Mouse (Mus musculus) limb, embryonic 14.5 days (tissue): ENCODE data around the gene Pde4b. TPM values are rescaled to one million over a fixed set of nuclear protein-coding genes. Genes with fewer than 3 reads are reported as not detected.

Experiments
- ATAC-seq: fragments of 200-750 bp; cut with Nextera tagmentation; 2 replicates; pipeline ENCODE4 v1.8.0; 2017; ENCODE audit warnings: low read depth, moderate number of reproducible peaks, moderate TSS enrichment; ENCODE audit not compliant: low FRiP score
- DNase-seq: peaks from one replicate; pipeline ENCODE4 v3.0.0-alpha.2; 2015; ENCODE audit warnings: low spot score
- H3K27ac ChIP-seq: fragments of 300-500 bp; sonication (generic); replicated peaks from 2 replicates; pipeline ENCODE4 v1.5.1; 2014; ENCODE audit warnings: low read depth, mild to moderate bottlenecking, low read length, moderate library complexity, mixed read lengths
- H3K27me3 ChIP-seq: fragments of 300-500 bp; sonication (generic); 2 replicates; pipeline ENCODE4 v1.6.1; 2014; ENCODE audit warnings: low read length, mixed read lengths; ENCODE audit not compliant: control insufficient read depth, insufficient read depth
- H3K36me3 ChIP-seq: fragments of 300-500 bp; sonication (generic); 2 replicates; pipeline ENCODE4 v1.6.1; 2014; ENCODE audit warnings: mild to moderate bottlenecking, low read length, moderate library complexity, mixed read lengths; ENCODE audit not compliant: control insufficient read depth, insufficient read depth
- H3K4me1 ChIP-seq: fragments of 300-500 bp; sonication (generic); 2 replicates; pipeline ENCODE4 v1.6.1; 2014; ENCODE audit warnings: antibody characterized with exemption, low read length, mixed read lengths; ENCODE audit not compliant: control insufficient read depth, insufficient read depth
- H3K4me2 ChIP-seq: fragments of 300-500 bp; sonication (generic); replicated peaks from 2 replicates; pipeline ENCODE4 v1.6.1; 2014; ENCODE audit warnings: low read depth, mild to moderate bottlenecking, low read length, moderate library complexity; ENCODE audit not compliant: severe bottlenecking
- H3K4me3 ChIP-seq: fragments of 300-500 bp; sonication (generic); replicated peaks from 2 replicates; pipeline ENCODE4 v1.5.1; 2014; ENCODE audit warnings: low read length
- H3K9ac ChIP-seq: fragments of 300-500 bp; sonication (generic); 2 replicates; pipeline ENCODE4 v1.6.1; 2014; ENCODE audit warnings: mild to moderate bottlenecking, low read depth, low read length, moderate library complexity; ENCODE audit not compliant: severe bottlenecking
- H3K9me3 ChIP-seq: fragments of 300-500 bp; sonication (generic); 2 replicates; pipeline ENCODE4 v1.6.1; 2016; ENCODE audit warnings: low read length; ENCODE audit not compliant: control insufficient read depth
- POLR2A ChIP-seq: fragments of 200-500 bp; IDR thresholded peaks from 2 replicates; pipeline ENCODE4 v1.8.0; 2012; ENCODE audit warnings: inconsistent platforms, mild to moderate bottlenecking, moderate library complexity, borderline replicate concordance; ENCODE audit not compliant: insufficient read depth, insufficient read length; ENCODE audit errors: extremely low read depth
- WGBS: fragments of 180-500 bp; shearing (Covaris S2); extraction: QIAGEN DNeasy Blood & Tissue Kit; methylation state at CpG from one replicate; pipeline ENCODE4 v1.1.7; 2014; 5-methylcytosine and 5-hydroxymethylcytosine counted together
- polyA plus RNA-seq, 2 experiments: library from polyadenylated mRNA; depleted of rRNA in 1 of 2; stranded (reverse) in 1 of 2; unstranded in 1 of 2; fragments of >200 nt; fragmentation: Nextera tagmentation in 1 of 2; extraction: Ambion mirVana in 1 of 2; gene quantifications; 2 replicates each; pipeline versions ENCODE4 v1.2.1 to v1.2.3; 2012 to 2014

The Pde4b gene
- polyA plus RNA-seq, 2 experiments: 14.4 to 18.3 TPM

DNA sequence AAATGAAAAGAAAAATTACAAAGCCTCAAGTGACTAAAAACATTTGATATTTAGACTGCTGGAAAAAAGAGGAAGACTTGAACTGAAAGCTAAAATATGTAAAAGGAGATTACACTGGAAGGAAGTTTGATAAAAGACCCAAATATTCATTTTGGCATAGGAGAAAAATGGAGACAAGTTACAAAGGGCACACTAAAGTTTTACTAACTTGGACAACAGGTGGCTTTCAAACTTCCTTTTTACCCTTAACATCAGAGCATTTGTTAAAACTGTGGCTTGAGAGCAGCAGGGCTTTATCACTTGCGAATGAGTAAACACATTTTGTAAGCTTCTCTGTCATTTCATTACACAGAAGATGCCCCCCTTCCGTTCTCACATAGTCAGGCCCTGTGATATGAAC is 492.4 kb downstream of the Pde4b start:
- no peak for DNase-seq
- ATAC-seq: no peak
- TF ChIP-seq POLR2A: no peak
- Histone ChIP-seq H3K4me2 (no peak overlapping the region), H3K9me3 (no peaks in the 10 kb centered on the region), H3K4me1 (peaks cover 7% of the 10 kb centered on the region), H3K9ac (no peak overlapping the region), H3K36me3 (no peaks in the 10 kb centered on the region), H3K27me3 (no peaks in the 10 kb centered on the region), H3K27ac (no peak overlapping the region), H3K4me3 (no peak overlapping the region)
- WGBS: 80% methylated on average over 2 of the region's 2 CpGs

DNA sequence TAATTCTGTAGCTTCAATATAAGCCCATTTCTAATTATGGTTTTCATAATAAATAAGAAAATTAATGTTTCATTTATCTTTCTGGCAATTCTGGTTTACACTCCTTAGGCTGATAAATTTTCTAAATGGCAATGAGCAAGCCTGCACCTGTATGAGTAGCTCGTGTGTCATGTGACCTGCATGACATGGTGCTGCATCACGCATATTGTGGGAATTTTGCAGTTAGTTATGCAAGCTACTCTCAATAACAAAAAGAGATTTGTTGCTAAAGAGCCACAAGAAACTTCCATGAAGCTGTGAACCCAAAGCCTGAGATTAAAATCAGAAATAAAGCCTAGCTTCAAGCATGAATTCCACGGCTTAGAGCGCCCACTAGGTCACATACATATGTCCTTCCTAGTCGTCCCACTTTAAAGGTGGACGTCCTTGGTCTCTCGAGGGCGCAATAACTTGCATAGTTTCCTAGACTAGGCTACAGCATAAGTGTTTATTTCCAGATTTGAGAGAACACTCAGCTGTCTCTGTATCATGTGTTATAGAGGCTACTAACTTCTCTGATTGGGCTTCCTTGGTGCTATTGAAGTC is 494.9 kb downstream of the Pde4b start:
- no peak for TF ChIP-seq POLR2A
- H3K27ac ChIP-seq: no peak overlapping the region
- ATAC-seq (no peak), DNase-seq (no peak)
- no peaks in the 10 kb centered on the region for H3K27me3 ChIP-seq
- no peak overlapping the region for H3K4me3 ChIP-seq
- 81% methylated on average over 8 of the region's 8 CpGs for WGBS
- H3K4me2 ChIP-seq: no peak overlapping the region
- H3K4me1 ChIP-seq: peaks cover 10% of the 10 kb centered on the region
- H3K36me3 ChIP-seq: no peaks in the 10 kb centered on the region
- no peaks in the 10 kb centered on the region for H3K9me3 ChIP-seq
- H3K9ac ChIP-seq: no peak overlapping the region

- Histone ChIP-seq H3K27ac (no peak overlapping the region), H3K9me3 (no peaks in the 10 kb centered on the region), H3K4me2 (no peak overlapping the region), H3K4me3 (no peak overlapping the region), H3K27me3 (no peaks in the 10 kb centered on the region), H3K36me3 (no peaks in the 10 kb centered on the region), H3K4me1 (peaks cover 10% of the 10 kb centered on the region), H3K9ac (no peak overlapping the region)
- TF ChIP-seq POLR2A: no peak
- ATAC-seq (no peak), DNase-seq (no peak)
- WGBS: 78% methylated on average over 6 of the region's 6 CpGs
Measured at GRCm38 (mm10) chr4:102582963-102583362, 495.6 kb downstream of the Pde4b start.

- Histone ChIP-seq H3K27ac (no peak overlapping the region), H3K4me3 (no peak overlapping the region), H3K9ac (no peak overlapping the region), H3K27me3 (no peaks in the 10 kb centered on the region), H3K36me3 (no peaks in the 10 kb centered on the region), H3K4me2 (no peak overlapping the region), H3K4me1 (peaks cover 11% of the 10 kb centered on the region), H3K9me3 (no peaks in the 10 kb centered on the region)
- 84% methylated on average over 3 of the region's 3 CpGs for WGBS
- DNase-seq (no peak), ATAC-seq (no peak)
- TF ChIP-seq POLR2A: no peak
Measured at GRCm38 (mm10) chr4:102583469-102583868, 496.1 kb downstream of the Pde4b start.

DNA sequence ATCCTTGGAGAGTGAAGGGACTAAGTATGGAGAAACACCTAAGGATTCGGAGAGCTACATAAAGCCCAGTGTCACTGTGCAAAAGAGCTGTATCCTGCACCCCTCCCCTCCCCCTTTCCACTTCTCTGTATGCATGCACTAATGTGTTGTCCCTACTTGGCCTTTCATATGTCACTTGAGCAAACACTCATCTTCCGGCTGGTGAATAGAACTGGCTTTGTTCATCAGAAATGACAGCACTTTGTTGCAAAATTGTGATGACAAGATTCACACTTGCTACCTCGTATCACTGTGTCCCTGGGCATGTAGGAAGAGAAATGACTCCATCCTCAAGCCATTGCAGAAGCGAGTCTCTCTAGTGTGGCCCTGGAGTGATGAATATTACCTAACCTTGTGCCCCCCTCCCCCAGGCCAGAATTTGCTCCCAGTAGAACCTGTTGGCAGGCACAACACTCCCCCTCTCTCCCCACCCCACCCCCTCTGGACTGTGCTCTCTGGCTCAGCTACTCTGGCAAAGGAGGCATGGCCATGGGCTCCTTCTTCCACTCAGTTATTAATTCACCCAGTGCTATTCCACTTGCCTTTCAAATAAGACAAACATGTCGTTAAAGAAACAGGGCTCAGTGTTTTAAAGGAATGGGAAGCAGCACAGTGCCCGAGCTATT is 497.4 kb downstream of the Pde4b start:
- ATAC-seq: no peak
- no peaks in the 10 kb centered on the region for H3K27me3 ChIP-seq

GRCm38 (mm10) chr4:102585541-102585940 is 498.2 kb downstream of the Pde4b start:
- H3K9ac ChIP-seq: no peak overlapping the region
- no peaks in the 10 kb centered on the region for H3K36me3 ChIP-seq
- no peak overlapping the region for H3K4me3 ChIP-seq
- no peak for DNase-seq
- H3K4me2 ChIP-seq: no peak overlapping the region
- ATAC-seq: no peak
- TF ChIP-seq POLR2A: no peak
- no peaks in the 10 kb centered on the region for H3K9me3 ChIP-seq
- H3K27me3 ChIP-seq: no peaks in the 10 kb centered on the region
- H3K27ac ChIP-seq: no peak overlapping the region
- peaks cover 25% of the 10 kb centered on the region for H3K4me1 ChIP-seq
- WGBS: 45% methylated on average over 3 of the region's 4 CpGs

More for the DNA sequence above, 497.4 kb downstream of the Pde4b start:
- 47% methylated on average over 6 of the region's 6 CpGs for WGBS
- Histone ChIP-seq H3K27ac (no peak overlapping the region), H3K4me2 (no peak overlapping the region), H3K9ac (no peak overlapping the region), H3K9me3 (no peaks in the 10 kb centered on the region), H3K4me1 (peaks cover 23% of the 10 kb centered on the region), H3K4me3 (no peak overlapping the region), H3K36me3 (no peaks in the 10 kb centered on the region)
- TF ChIP-seq POLR2A: no peak
- no peak for DNase-seq
